Mouse (Mus musculus): Measurements from ENCODE around the gene Irs3. TPM values are rescaled to one million over a fixed set of nuclear protein-coding genes. Genes with fewer than 3 reads are reported as not detected.
"Not testable (repeated sequence)": the region's sequence is repeated elsewhere in the genome, so short reads cannot be mapped to it uniquely, and the experiment has no call there.

Gene Irs3
- polyA plus RNA-seq, 1 experiment = 0.22 TPM

GRCm38 (mm10) chr5:137623937-137624530 lies 21.5 kb downstream of the Irs3 start:
- TF ChIP-seq CTCF (IDR thresholded peaks at IDR 0.05; ENCODE audit: control insufficient read depth, insufficient read depth, insufficient replicate concordance, low read depth, low read length) (no peak), POLR2A (IDR thresholded peaks at IDR 0.05; ENCODE audit: control insufficient read depth, low read depth, low read length) (peak; percentile 20; the same call in 1 of the 2 replicates)
- no peaks in the 10 kb centered on the region; the same call in none of the 2 replicates for H3K4me1 ChIP-seq (ENCODE audit: control insufficient read depth, insufficient read depth, low read length)
- no peaks in the 10 kb centered on the region for H3K27me3 ChIP-seq (ENCODE audit: control insufficient read depth, insufficient read depth, low read length)
- H3K4me3 ChIP-seq (ENCODE audit: control insufficient read depth, low read depth, low read length) = peak overlapping the region; percentile 87
- H3K36me3 ChIP-seq (ENCODE audit: control insufficient read depth, insufficient read depth, low read length) = no peaks in the 10 kb centered on the region
- H3K27ac ChIP-seq (ENCODE audit: control insufficient read depth, insufficient read depth, low read depth, low read length) = peak overlapping the region; percentile 35; the same call in 1 of the 2 replicates

GRCm38 (mm10) chr5:137615347-137615746 lies 30.2 kb downstream of the Irs3 start:
- Histone ChIP-seq H3K27ac (ENCODE audit: control insufficient read depth, insufficient read depth, low read depth, low read length) (no peak overlapping the region), H3K4me1 (ENCODE audit: control insufficient read depth, insufficient read depth, low read length) (peaks cover 7% of the 10 kb centered on the region), H3K27me3 (ENCODE audit: control insufficient read depth, insufficient read depth, low read length) (no peaks in the 10 kb centered on the region), H3K36me3 (ENCODE audit: control insufficient read depth, insufficient read depth, low read length) (no peaks in the 10 kb centered on the region), H3K4me3 (ENCODE audit: control insufficient read depth, low read depth, low read length) (no peak overlapping the region)
- TF ChIP-seq CTCF (IDR thresholded peaks at IDR 0.05; ENCODE audit: control insufficient read depth, insufficient read depth, insufficient replicate concordance, low read depth, low read length) (no peak), POLR2A (IDR thresholded peaks at IDR 0.05; ENCODE audit: control insufficient read depth, low read depth, low read length) (no peak)

GRCm38 (mm10) chr5:137614921-137615320 lies 30.6 kb downstream of the Irs3 start:
- not testable (repeated sequence) for H3K27me3 ChIP-seq (ENCODE audit: control insufficient read depth, insufficient read depth, low read length); H3K36me3 ChIP-seq (ENCODE audit: control insufficient read depth, insufficient read depth, low read length); H3K4me3 ChIP-seq (ENCODE audit: control insufficient read depth, low read depth, low read length); H3K27ac ChIP-seq (ENCODE audit: control insufficient read depth, insufficient read depth, low read depth, low read length)
- peaks cover 11% of the 10 kb centered on the region for H3K4me1 ChIP-seq (ENCODE audit: control insufficient read depth, insufficient read depth, low read length)

- TF ChIP-seq CTCF (IDR thresholded peaks at IDR 0.05; ENCODE audit: control insufficient read depth, insufficient read depth, insufficient replicate concordance, low read depth, low read length) (no peak), POLR2A (IDR thresholded peaks at IDR 0.05; ENCODE audit: control insufficient read depth, low read depth, low read length) (no peak)
- Histone ChIP-seq H3K36me3 (ENCODE audit: control insufficient read depth, insufficient read depth, low read length) (no peaks in the 10 kb centered on the region), H3K27ac (ENCODE audit: control insufficient read depth, insufficient read depth, low read depth, low read length) (peak within 1 kb of the TSS; percentile 7), H3K4me3 (ENCODE audit: control insufficient read depth, low read depth, low read length) (no peak within 1 kb of the TSS), H3K4me1 (ENCODE audit: control insufficient read depth, insufficient read depth, low read length) (peaks cover 18% of the 10 kb centered on the region), H3K27me3 (ENCODE audit: control insufficient read depth, insufficient read depth, low read length) (no peaks in the 10 kb centered on the region)
Observed at GRCm38 (mm10) chr5:137613550-137613949, 32.0 kb downstream of the Irs3 start, which contains the start of gene Pcolce. Pcolce (minus strand) TSS chr5:137613784.

GRCm38 (mm10) chr5:137613076-137613475 lies 32.4 kb downstream of the Irs3 start:
- Histone ChIP-seq H3K4me1 (ENCODE audit: control insufficient read depth, insufficient read depth, low read length) (peaks cover 23% of the 10 kb centered on the region), H3K36me3 (ENCODE audit: control insufficient read depth, insufficient read depth, low read length) (no peaks in the 10 kb centered on the region), H3K27ac (ENCODE audit: control insufficient read depth, insufficient read depth, low read depth, low read length) (peak overlapping the region; percentile 7), H3K27me3 (ENCODE audit: control insufficient read depth, insufficient read depth, low read length) (no peaks in the 10 kb centered on the region), H3K4me3 (ENCODE audit: control insufficient read depth, low read depth, low read length) (no peak overlapping the region)
- TF ChIP-seq POLR2A (IDR thresholded peaks at IDR 0.05; ENCODE audit: control insufficient read depth, low read depth, low read length) (no peak; the same call in 1 of the 2 replicates), CTCF (IDR thresholded peaks at IDR 0.05; ENCODE audit: control insufficient read depth, insufficient read depth, insufficient replicate concordance, low read depth, low read length) (no peak)

- TF ChIP-seq POLR2A (IDR thresholded peaks at IDR 0.05; ENCODE audit: control insufficient read depth, low read depth, low read length) = no peak
- no peak for TF ChIP-seq CTCF (IDR thresholded peaks at IDR 0.05; ENCODE audit: control insufficient read depth, insufficient read depth, insufficient replicate concordance, low read depth, low read length)
- Histone ChIP-seq H3K4me3 (ENCODE audit: control insufficient read depth, low read depth, low read length) (peak overlapping the region; percentile 35), H3K27me3 (ENCODE audit: control insufficient read depth, insufficient read depth, low read length) (no peaks in the 10 kb centered on the region), H3K4me1 (ENCODE audit: control insufficient read depth, insufficient read depth, low read length) (peaks cover 26% of the 10 kb centered on the region), H3K36me3 (ENCODE audit: control insufficient read depth, insufficient read depth, low read length) (no peaks in the 10 kb centered on the region), H3K27ac (ENCODE audit: control insufficient read depth, insufficient read depth, low read depth, low read length) (peak overlapping the region; percentile 80)
Observed at GRCm38 (mm10) chr5:137611245-137611602, 34.3 kb downstream of the Irs3 start.

GRCm38 (mm10) chr5:137610548-137611244 lies 34.8 kb downstream of the Irs3 start:
- Histone ChIP-seq H3K27me3 (ENCODE audit: control insufficient read depth, insufficient read depth, low read length) (no peaks in the 10 kb centered on the region), H3K4me1 (ENCODE audit: control insufficient read depth, insufficient read depth, low read length) (peaks cover 26% of the 10 kb centered on the region), H3K36me3 (ENCODE audit: control insufficient read depth, insufficient read depth, low read length) (no peaks in the 10 kb centered on the region), H3K27ac (ENCODE audit: control insufficient read depth, insufficient read depth, low read depth, low read length) (peak overlapping the region; percentile 80), H3K4me3 (ENCODE audit: control insufficient read depth, low read depth, low read length) (peak overlapping the region; percentile 61)
- TF ChIP-seq POLR2A (IDR thresholded peaks at IDR 0.05; ENCODE audit: control insufficient read depth, low read depth, low read length) = no peak

All from testis, adult 2 months (tissue).